In the genomic region with DNA sequence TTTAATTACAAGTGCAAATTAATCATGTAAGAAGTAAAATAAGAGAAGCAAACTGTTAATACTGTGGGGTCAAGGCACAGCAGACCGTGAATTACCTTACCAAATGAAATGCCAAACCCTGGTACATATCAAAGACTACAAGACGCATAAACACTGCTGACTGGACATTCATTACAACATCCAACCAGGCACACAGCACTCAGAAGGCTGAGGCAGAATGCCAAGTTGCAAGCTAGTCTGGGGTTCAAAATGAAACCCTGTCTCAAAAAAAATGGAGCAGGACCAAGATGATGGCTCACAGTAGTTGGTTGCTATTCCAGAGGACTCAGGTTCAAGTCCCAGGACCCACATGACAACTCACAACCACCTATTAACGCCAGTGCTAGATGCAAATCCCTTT, we compare ENCODE assay signal across 23 mouse cellular contexts. TPM values are rescaled to one million over a fixed set of nuclear protein-coding genes. Genes with fewer than 3 reads are reported as not detected.
A peak's percentile ranks its signal among the peaks of the same experiment; 100 is the strongest.
DNase-seq lines count a peak whose midpoint lies in the region; ATAC-seq and TF ChIP-seq lines count a peak whose summit lies in the region.
"Had no signal": no experiment of that assay in that cellular context is flagged by ENCODE, and none has a peak within 500 bp of the region (broad histone marks: within the 10 kb centered on the region; RNA-seq: fewer than 3 reads in every experiment).

No protein-coding gene starts in this region.

- no peak for TF ChIP-seq POLR2A in kidney, adult 2 months (IDR thresholded peaks at IDR 0.05; ENCODE audit: low read depth, low read length)

- WGBS in kidney, adult 2 months = 52% methylated on average over 3 of the region's 3 CpGs
- WGBS in liver, embryonic 12.5 days (ENCODE audit: insufficient replicate concordance) = 86% methylated on average over 3 of the region's 3 CpGs
- 91% methylated on average over 3 of the region's 3 CpGs for WGBS in liver, embryonic 11.5 days

- no peak for TF ChIP-seq CTCF in kidney, adult 2 months (conservative IDR thresholded peaks at IDR 0.05; ENCODE audit: insufficient read depth, insufficient read length, low read depth, low read length)

- peaks cover 11% of the 10 kb centered on the region for H3K4me1 ChIP-seq in kidney, adult 2 months (ENCODE audit: control insufficient read depth, insufficient read depth, low read length)
- no peaks in the 10 kb centered on the region; the same call in 1 of the 2 replicates for H3K4me1 ChIP-seq in liver, embryonic 12.5 days
- no peaks in the 10 kb centered on the region for H3K4me1 ChIP-seq in liver, embryonic 11.5 days (replicated peaks; ENCODE audit: control insufficient read depth, insufficient read depth, low read length)
- H3K4me1 ChIP-seq: embryonic facial prominence, embryonic 13.5 days; hindbrain, embryonic 12.5 days had no signal

- DNase-seq in adrenal gland, adult 2 months = peak; percentile 50
- no peak for DNase-seq in adrenal gland, adult 18-20 months (ENCODE audit: low spot score in 2 of 2)
- peak; percentile 35 for DNase-seq in kidney, adult 2 months
- no peak for DNase-seq in kidney, postnatal 4 days
- DNase-seq in liver, embryonic 11.5 days (ENCODE audit: low spot score) = no peak
- DNase-seq in adrenal gland, postnatal 36 days = peak; percentile 48 to 58
- DNase-seq in right cerebral cortex, adult 18-20 months = no peak
- DNase-seq: B cell, adult 2 months; cerebellum, adult 11-12 months; cerebellum, adult 9-10 months; cerebellum, postnatal 25 days; gastrocnemius, postnatal 14 days; heart, postnatal 4 days had no signal

- H3K4me2 ChIP-seq in liver, embryonic 12.5 days = no peak overlapping the region
- H3K4me2 ChIP-seq in liver, embryonic 11.5 days = no peak overlapping the region
- H3K4me2 ChIP-seq: embryonic facial prominence, embryonic 13.5 days; forebrain, embryonic 12.5 days; heart, embryonic 13.5 days; hindbrain, embryonic 12.5 days had no signal

- H3K9me3 ChIP-seq in liver, embryonic 12.5 days (replicated peaks) = no peaks in the 10 kb centered on the region
- H3K9me3 ChIP-seq in liver, embryonic 11.5 days (ENCODE audit: control insufficient read depth, low read length) = no peaks in the 10 kb centered on the region
- H3K9me3 ChIP-seq: embryonic facial prominence, embryonic 13.5 days; forebrain, embryonic 12.5 days; G1E; heart, embryonic 13.5 days; hindbrain, embryonic 12.5 days had no signal

- no peak overlapping the region for H3K4me3 ChIP-seq in kidney, adult 2 months (ENCODE audit: insufficient read depth, low read depth, low read length)
- no peak overlapping the region for H3K4me3 ChIP-seq in liver, embryonic 12.5 days
- no peak overlapping the region for H3K4me3 ChIP-seq in liver, embryonic 11.5 days (ENCODE audit: low read depth, low read length)
- H3K4me3 ChIP-seq: embryonic facial prominence, embryonic 13.5 days; forebrain, embryonic 12.5 days; heart, embryonic 13.5 days; hindbrain, embryonic 12.5 days had no signal

- H3K9ac ChIP-seq in liver, embryonic 12.5 days = 0 out of 2 replicates have a peak overlapping the region, but pooled peaks have one; percentile 3
- H3K9ac ChIP-seq in liver, embryonic 11.5 days (ENCODE audit: low read depth, low read length) = no peak overlapping the region
- H3K9ac ChIP-seq: embryonic facial prominence, embryonic 13.5 days; forebrain, embryonic 12.5 days; heart, embryonic 13.5 days; hindbrain, embryonic 12.5 days had no signal

- no peaks in the 10 kb centered on the region; the same call in 1 of the 2 replicates for H3K36me3 ChIP-seq in kidney, adult 2 months (ENCODE audit: control insufficient read depth, insufficient read depth, low read length)
- peaks cover 87% of the 10 kb centered on the region for H3K36me3 ChIP-seq in liver, embryonic 12.5 days
- H3K36me3 ChIP-seq in liver, embryonic 11.5 days (ENCODE audit: control insufficient read depth, insufficient read depth, low read length) = peaks cover 12% of the 10 kb centered on the region; the same call in 1 of the 2 replicates

- no peaks in the 10 kb centered on the region for H3K27me3 ChIP-seq in kidney, adult 2 months (replicated peaks; ENCODE audit: control insufficient read depth, insufficient read depth, low read length)
- no peaks in the 10 kb centered on the region for H3K27me3 ChIP-seq in liver, embryonic 12.5 days (replicated peaks)
- no peaks in the 10 kb centered on the region for H3K27me3 ChIP-seq in liver, embryonic 11.5 days (replicated peaks; ENCODE audit: control insufficient read depth, insufficient read depth, low read length)
- H3K27me3 ChIP-seq: embryonic facial prominence, embryonic 13.5 days; forebrain, embryonic 12.5 days; heart, embryonic 13.5 days; hindbrain, embryonic 12.5 days had no signal

- ATAC-seq in liver, embryonic 12.5 days = no peak
- ATAC-seq in liver, embryonic 11.5 days (replicated peaks; ENCODE audit: low FRiP score) = no peak
- ATAC-seq: CD4-positive, CD25-positive, alpha-beta regulatory T cell, adult 4 months; forebrain, embryonic 16.5 days; hindbrain, embryonic 16.5 days; inflammation-experienced regulatory T-cells, adult 6 months had no signal

- no peak overlapping the region for H3K27ac ChIP-seq in kidney, adult 2 months (ENCODE audit: insufficient read depth, low read depth, low read length)
- no peak overlapping the region for H3K27ac ChIP-seq in liver, embryonic 12.5 days
- no peak overlapping the region for H3K27ac ChIP-seq in liver, embryonic 11.5 days (ENCODE audit: low read depth, low read length)
- H3K27ac ChIP-seq: embryonic facial prominence, embryonic 13.5 days; forebrain, embryonic 12.5 days; heart, embryonic 13.5 days; hindbrain, embryonic 12.5 days had no signal

RNA-seq across cellular contexts. Expression of gene Idnk, which starts 26.7 kb away (rescaled TPM):
- 10 to 100 TPM; 55.1 to 69.8 TPM for total RNA-seq in adrenal gland, adult 2 months (2021)
- 11.0 and 15.3 TPM in 2 replicates for polyA plus RNA-seq in adrenal gland, adult 2 months (2012; rRNA removed)
- 10 to 100 TPM; 59.7 to 65.5 TPM for total RNA-seq in adrenal gland, adult 18-20 months (2021)
- 21.0 and 27.4 TPM in 2 replicates for polyA plus RNA-seq in kidney, adult 2 months (2012; rRNA removed)
- 24.6 and 25.8 TPM in 2 replicates for polyA plus RNA-seq in liver, embryonic 12.5 days (2016; fragmentation: Nextera tagmentation; extraction: Ambion mirVana)
- polyA plus RNA-seq in liver, embryonic 11.5 days (2014; fragmentation: Nextera tagmentation; extraction: Ambion mirVana) = 37.9 and 38.0 TPM in 2 replicates
- total RNA-seq in adrenal gland, postnatal 36 days (2021) = 10 to 100 TPM; 57.2 to 62.8 TPM

RNA-seq across cellular contexts. Expression of gene Ubqln1, which starts 31.3 kb away (rescaled TPM):
- 100 to 1,000 TPM; 112 to 159 TPM for total RNA-seq in adrenal gland, adult 2 months (2021)
- 164 and 166 TPM in 2 replicates for polyA plus RNA-seq in adrenal gland, adult 2 months (2012; rRNA removed)
- total RNA-seq in adrenal gland, adult 18-20 months (2021) = 100 to 1,000 TPM; 151 to 156 TPM
- 111 and 134 TPM in 2 replicates for polyA plus RNA-seq in kidney, adult 2 months (2012; rRNA removed)
- 83.3 and 83.6 TPM in 2 replicates for polyA plus RNA-seq in liver, embryonic 12.5 days (2016; fragmentation: Nextera tagmentation; extraction: Ambion mirVana)
- 95.5 and 103 TPM in 2 replicates for polyA plus RNA-seq in liver, embryonic 11.5 days (2014; fragmentation: Nextera tagmentation; extraction: Ambion mirVana)
- 100 to 1,000 TPM; 123 to 141 TPM for total RNA-seq in adrenal gland, postnatal 36 days (2021)

RNA-seq across cellular contexts. Expression of gene Hnrnpa0, which starts 55.8 kb away (rescaled TPM):
- 100 to 1,000 TPM in 1 of 2 experiments, 10 to 100 TPM in 1; 68.1 to 117 TPM for total RNA-seq in adrenal gland, adult 2 months (2021)
- polyA plus RNA-seq in adrenal gland, adult 2 months (2012; rRNA removed) = 79.4 and 96.9 TPM in 2 replicates
- 100 to 1,000 TPM in 1 of 2 experiments, 10 to 100 TPM in 1; 95.7 to 111 TPM for total RNA-seq in adrenal gland, adult 18-20 months (2021)
- 38.3 and 46.8 TPM in 2 replicates for polyA plus RNA-seq in kidney, adult 2 months (2012; rRNA removed)
- polyA plus RNA-seq in liver, embryonic 12.5 days (2016; fragmentation: Nextera tagmentation; extraction: Ambion mirVana) = 12.6 and 13.7 TPM in 2 replicates
- polyA plus RNA-seq in liver, embryonic 11.5 days (2014; fragmentation: Nextera tagmentation; extraction: Ambion mirVana) = 18.7 and 22.8 TPM in 2 replicates
- total RNA-seq in adrenal gland, postnatal 36 days (2021) = 100 to 1,000 TPM; 123 to 133 TPM

Comparison
In these comparisons a context has a peak if more than half of its experiments do, and no peak if none do; other contexts are left out.
1. DNase-seq: peak in adrenal gland, adult 2 months (single experiment), kidney, adult 2 months (single experiment) and adrenal gland, postnatal 36 days (2 of 2); none in adrenal gland, adult 18-20 months (0 of 2), kidney, postnatal 4 days (0 of 2), liver, embryonic 11.5 days (single experiment) and right cerebral cortex, adult 18-20 months (single experiment).